18 mouse cellular contexts compared by ENCODE assay signal in the genomic region with DNA sequence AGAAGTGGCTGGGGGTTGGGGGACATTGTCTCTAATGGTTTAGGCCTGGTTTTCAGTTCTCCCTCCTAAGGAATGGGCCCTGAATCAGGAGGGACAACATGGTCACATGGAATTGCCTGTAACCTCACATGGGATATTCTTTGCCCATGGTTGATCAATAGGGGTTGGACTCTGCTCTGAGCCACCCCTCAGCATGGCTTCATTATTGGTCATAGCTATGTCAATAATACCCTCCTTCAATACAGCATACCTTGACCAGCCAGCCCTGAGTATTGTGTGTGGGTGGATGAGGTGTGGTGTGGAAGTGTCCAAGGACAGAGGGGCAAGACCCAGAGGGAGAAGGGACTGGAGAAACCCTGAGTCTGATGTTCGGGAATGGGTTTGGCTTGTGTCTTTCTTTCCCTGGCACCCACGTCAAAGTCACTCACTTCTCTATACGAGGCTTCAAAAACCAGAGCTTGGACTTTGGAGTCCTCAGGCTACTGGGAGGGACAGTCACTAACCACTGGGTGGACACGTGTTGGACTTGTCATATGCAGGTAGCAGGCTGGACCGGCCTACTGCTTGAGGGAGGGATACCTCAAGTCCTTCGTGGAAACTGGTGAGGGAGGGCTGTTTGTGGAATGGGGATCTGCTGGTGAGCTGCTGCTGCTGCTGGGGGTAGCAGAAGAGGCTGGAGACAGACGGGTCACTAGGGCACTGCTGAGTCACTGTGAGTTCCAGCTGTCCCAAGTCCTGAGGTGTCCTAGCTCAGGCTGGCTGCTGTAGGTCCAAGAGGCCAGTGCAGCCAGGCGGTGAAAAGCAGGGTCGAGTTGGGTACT. TPM values are rescaled to one million over a fixed set of nuclear protein-coding genes. Genes with fewer than 3 reads are reported as not detected.
DNase-seq lines count a peak whose midpoint lies in the region; ATAC-seq lines count a peak whose summit lies in the region.
"Had no signal": no experiment of that assay in that cellular context is flagged by ENCODE, and none has a peak within 500 bp of the region (broad histone marks: within the 10 kb centered on the region; RNA-seq: fewer than 3 reads in every experiment).

No protein-coding gene starts in this region.

- no peak overlapping the region for H3K9ac ChIP-seq in limb, embryonic 11.5 days (ENCODE audit: low read length)
- H3K9ac ChIP-seq in intestine, embryonic 16.5 days (ENCODE audit: low read depth, low read length), result no peak overlapping the region
- no peak overlapping the region for H3K9ac ChIP-seq in kidney, embryonic 14.5 days (ENCODE audit: low read depth, low read length)
- H3K9ac ChIP-seq in liver, embryonic 16.5 days (ENCODE audit: low read depth, low read length), result no peak overlapping the region
- H3K9ac ChIP-seq: embryonic facial prominence, embryonic 15.5 days; forebrain, postnatal 0 days; limb, embryonic 15.5 days had no signal

- WGBS in limb, embryonic 11.5 days, result 52% methylated on average over 9 of the region's 9 CpGs
- WGBS in limb, embryonic 10.5 days, result 62% methylated on average over 9 of the region's 9 CpGs
- 68% methylated on average over 9 of the region's 9 CpGs for WGBS in intestine, embryonic 16.5 days
- 59% methylated on average over 9 of the region's 9 CpGs for WGBS in kidney, embryonic 14.5 days
- WGBS in liver, embryonic 16.5 days (ENCODE audit: insufficient replicate concordance), result 39% methylated on average over 9 of the region's 9 CpGs

- H3K36me3 ChIP-seq in limb, embryonic 11.5 days (ENCODE audit: control insufficient read depth, insufficient read depth, low read length), result no peaks in the 10 kb centered on the region
- no peaks in the 10 kb centered on the region for H3K36me3 ChIP-seq in limb, embryonic 10.5 days
- H3K36me3 ChIP-seq in intestine, embryonic 16.5 days (ENCODE audit: control insufficient read depth, insufficient read depth, low read length), result no peaks in the 10 kb centered on the region
- no peaks in the 10 kb centered on the region for H3K36me3 ChIP-seq in kidney, embryonic 14.5 days (ENCODE audit: control insufficient read depth, insufficient read depth, low read length)
- no peaks in the 10 kb centered on the region for H3K36me3 ChIP-seq in liver, embryonic 16.5 days (ENCODE audit: control insufficient read depth, insufficient read depth)
- H3K36me3 ChIP-seq: embryonic facial prominence, embryonic 15.5 days; limb, embryonic 15.5 days; neural tube, embryonic 15.5 days had no signal

- 0 out of 2 replicates have a peak, but pooled peaks have one; percentile 15 for ATAC-seq in limb, embryonic 11.5 days (ENCODE audit: insufficient number of reproducible peaks, low FRiP score, low TSS enrichment, low read depth)
- ATAC-seq in intestine, embryonic 16.5 days, result peak; percentile 18
- peak; percentile 15; the same call in 1 of the 2 replicates for ATAC-seq in kidney, embryonic 14.5 days (ENCODE audit: low FRiP score, low TSS enrichment)
- ATAC-seq in liver, embryonic 16.5 days (ENCODE audit: low read depth), result peak; percentile 90
- ATAC-seq in erythroblast, adult 5-6 weeks (replicated peaks; ENCODE audit: low FRiP score, poor library complexity, severe bottlenecking), result no peak

- H3K9me3 ChIP-seq in limb, embryonic 11.5 days (ENCODE audit: control insufficient read depth, low read length), result no peaks in the 10 kb centered on the region
- H3K9me3 ChIP-seq in limb, embryonic 10.5 days (replicated peaks), result no peaks in the 10 kb centered on the region
- no peaks in the 10 kb centered on the region for H3K9me3 ChIP-seq in intestine, embryonic 16.5 days (ENCODE audit: control insufficient read depth, low read length)
- H3K9me3 ChIP-seq in kidney, embryonic 14.5 days (ENCODE audit: control insufficient read depth, low read length), result no peaks in the 10 kb centered on the region
- no peaks in the 10 kb centered on the region for H3K9me3 ChIP-seq in liver, embryonic 16.5 days (replicated peaks; ENCODE audit: control insufficient read depth, low read length)
- H3K9me3 ChIP-seq: embryonic facial prominence, embryonic 15.5 days; limb, embryonic 15.5 days; neural tube, embryonic 15.5 days had no signal

- H3K4me2 ChIP-seq in limb, embryonic 11.5 days (ENCODE audit: low read depth, severe bottlenecking), result no peak overlapping the region
- no peak overlapping the region for H3K4me2 ChIP-seq in intestine, embryonic 16.5 days (ENCODE audit: low read depth, low read length)
- no peak overlapping the region for H3K4me2 ChIP-seq in kidney, embryonic 14.5 days (replicated peaks; ENCODE audit: low read depth, low read length)
- no peak overlapping the region for H3K4me2 ChIP-seq in liver, embryonic 16.5 days (ENCODE audit: low read depth, low read length)

- H3K27me3 ChIP-seq in limb, embryonic 11.5 days (ENCODE audit: control insufficient read depth, insufficient read depth, low read length), result peaks cover 17% of the 10 kb centered on the region
- H3K27me3 ChIP-seq in limb, embryonic 10.5 days (ENCODE audit: low read depth, poor library complexity, severe bottlenecking), result peaks cover 52% of the 10 kb centered on the region
- H3K27me3 ChIP-seq in intestine, embryonic 16.5 days (replicated peaks; ENCODE audit: control insufficient read depth, insufficient read depth, low read length), result peaks cover 25% of the 10 kb centered on the region
- H3K27me3 ChIP-seq in kidney, embryonic 14.5 days (ENCODE audit: control insufficient read depth, insufficient read depth, low read length), result peaks cover 24% of the 10 kb centered on the region
- H3K27me3 ChIP-seq in liver, embryonic 16.5 days (ENCODE audit: control insufficient read depth, insufficient read depth, low read depth, low read length), result peaks cover 35% of the 10 kb centered on the region

- DNase-seq in limb, embryonic 11.5 days (ENCODE audit: low spot score), result no peak
- no peak for DNase-seq in limb, embryonic 10.5 days (ENCODE audit: low spot score)
- DNase-seq in spleen, postnatal 10 days (ENCODE audit: low spot score in 2 of 2), result no peak
- DNase-seq: cerebellum, adult 11 months; forebrain, postnatal 0 days; gastrocnemius, postnatal 10 days; lung, postnatal 36 days had no signal

- no peak overlapping the region for H3K27ac ChIP-seq in limb, embryonic 11.5 days (replicated peaks; ENCODE audit: low read depth, low read length)
- H3K27ac ChIP-seq in limb, embryonic 10.5 days, result no peak overlapping the region
- no peak overlapping the region for H3K27ac ChIP-seq in intestine, embryonic 16.5 days (ENCODE audit: low read length)
- H3K27ac ChIP-seq in kidney, embryonic 14.5 days (ENCODE audit: low read depth, low read length), result no peak overlapping the region
- H3K27ac ChIP-seq in liver, embryonic 16.5 days (ENCODE audit: low read length), result peak overlapping the region; percentile 77
- H3K27ac ChIP-seq: embryonic facial prominence, embryonic 15.5 days; limb, embryonic 15.5 days; neural tube, embryonic 15.5 days had no signal

- H3K4me3 ChIP-seq in limb, embryonic 11.5 days (ENCODE audit: low read depth, low read length), result no peak overlapping the region
- no peak overlapping the region for H3K4me3 ChIP-seq in limb, embryonic 10.5 days
- no peak overlapping the region for H3K4me3 ChIP-seq in intestine, embryonic 16.5 days (ENCODE audit: low read length)
- H3K4me3 ChIP-seq in kidney, embryonic 14.5 days (ENCODE audit: low read length), result no peak overlapping the region
- H3K4me3 ChIP-seq in liver, embryonic 16.5 days (ENCODE audit: low read depth, low read length), result no peak overlapping the region

- H3K4me1 ChIP-seq in limb, embryonic 11.5 days (ENCODE audit: control insufficient read depth, insufficient read depth, low read length), result 0 out of 2 replicates have a peak, but pooled peaks cover 3% of the 10 kb centered on the region
- peaks cover 33% of the 10 kb centered on the region for H3K4me1 ChIP-seq in limb, embryonic 10.5 days
- H3K4me1 ChIP-seq in intestine, embryonic 16.5 days (ENCODE audit: control insufficient read depth, insufficient read depth, low read length), result peaks cover 16% of the 10 kb centered on the region
- peaks cover 18% of the 10 kb centered on the region; the same call in 1 of the 2 replicates for H3K4me1 ChIP-seq in kidney, embryonic 14.5 days (ENCODE audit: control insufficient read depth, insufficient read depth, low read length)
- peaks cover 9% of the 10 kb centered on the region for H3K4me1 ChIP-seq in liver, embryonic 16.5 days (ENCODE audit: control insufficient read depth, low read depth, low read length)

RNA-seq across cellular contexts. Expression of gene Gnat1, which starts 4.7 kb away (rescaled TPM):
- 1.7 and 1.8 TPM in 2 replicates for polyA plus RNA-seq in limb, embryonic 11.5 days (2014; fragmentation: Nextera tagmentation; extraction: Ambion mirVana)
- polyA plus RNA-seq in limb, embryonic 10.5 days (2016; fragmentation: Nextera tagmentation; extraction: Ambion mirVana), result 2.6 and 3.3 TPM in 2 replicates
- polyA plus RNA-seq in intestine, embryonic 16.5 days (2015; fragmentation: Nextera tagmentation; extraction: Ambion mirVana), result 0.98 and 1.6 TPM in 2 replicates
- 4.7 and 5.3 TPM in 2 replicates for polyA plus RNA-seq in kidney, embryonic 14.5 days (2014; fragmentation: Nextera tagmentation; extraction: Ambion mirVana)
- 1.1 and 1.3 TPM in 2 replicates for polyA plus RNA-seq in liver, embryonic 16.5 days (2015; fragmentation: Nextera tagmentation; extraction: Ambion mirVana)
- not detected in 2 replicates for total RNA-seq in erythroblast, adult 5-6 weeks (2015; ENCODE audit: low replicate concordance)
- total RNA-seq in erythroblast, adult 5-6 weeks (2017; ENCODE audit: low replicate concordance), result not detected in 2 replicates
- total RNA-seq: common myeloid progenitor, adult 5-6 weeks; gastrocnemius, postnatal 10 days; hematopoietic stem cell, adult 5-6 weeks had no signal

RNA-seq across cellular contexts. Expression of gene Slc38a3, which starts 5.5 kb away (rescaled TPM):
- polyA plus RNA-seq in limb, embryonic 11.5 days (2014; fragmentation: Nextera tagmentation; extraction: Ambion mirVana), result 3.4 and 4.1 TPM in 2 replicates
- 3.9 and 4.3 TPM in 2 replicates for polyA plus RNA-seq in limb, embryonic 10.5 days (2016; fragmentation: Nextera tagmentation; extraction: Ambion mirVana)
- 10.1 TPM in 2 replicates for polyA plus RNA-seq in intestine, embryonic 16.5 days (2015; fragmentation: Nextera tagmentation; extraction: Ambion mirVana)
- 4.8 and 6.5 TPM in 2 replicates for polyA plus RNA-seq in kidney, embryonic 14.5 days (2014; fragmentation: Nextera tagmentation; extraction: Ambion mirVana)
- polyA plus RNA-seq in liver, embryonic 16.5 days (2015; fragmentation: Nextera tagmentation; extraction: Ambion mirVana), result 60.1 and 75.2 TPM in 2 replicates
- total RNA-seq in erythroblast, adult 5-6 weeks (2015; ENCODE audit: low replicate concordance), result not detected in 2 replicates
- not detected in 2 replicates for total RNA-seq in erythroblast, adult 5-6 weeks (2017; ENCODE audit: low replicate concordance)
- total RNA-seq: common myeloid progenitor, adult 5-6 weeks; hematopoietic stem cell, adult 5-6 weeks had no signal
- polyA plus RNA-seq: activated CD4-positive, CD25-positive, alpha-beta regulatory T cell, adult 4 months; CD4-positive, CD25-positive, alpha-beta regulatory T cell, adult 4 months had no signal

RNA-seq across cellular contexts. Expression of gene Sema3f, which starts 35.5 kb away (rescaled TPM):
- polyA plus RNA-seq in limb, embryonic 11.5 days (2014; fragmentation: Nextera tagmentation; extraction: Ambion mirVana), result 27.4 and 32.5 TPM in 2 replicates
- 31.7 and 33.6 TPM in 2 replicates for polyA plus RNA-seq in limb, embryonic 10.5 days (2016; fragmentation: Nextera tagmentation; extraction: Ambion mirVana)
- polyA plus RNA-seq in intestine, embryonic 16.5 days (2015; fragmentation: Nextera tagmentation; extraction: Ambion mirVana), result 5.7 and 8.3 TPM in 2 replicates
- 32.4 and 38.4 TPM in 2 replicates for polyA plus RNA-seq in kidney, embryonic 14.5 days (2014; fragmentation: Nextera tagmentation; extraction: Ambion mirVana)
- polyA plus RNA-seq in liver, embryonic 16.5 days (2015; fragmentation: Nextera tagmentation; extraction: Ambion mirVana), result 0.41 and 0.86 TPM in 2 replicates
- total RNA-seq in erythroblast, adult 5-6 weeks (2015; ENCODE audit: low replicate concordance), result not detected in 2 replicates
- not detected in 2 replicates for total RNA-seq in erythroblast, adult 5-6 weeks (2017; ENCODE audit: low replicate concordance)
- polyA plus RNA-seq: activated CD4-positive, CD25-positive, alpha-beta regulatory T cell, adult 4 months; CD4-positive, CD25-positive, alpha-beta regulatory T cell, adult 4 months had no signal

RNA-seq across cellular contexts. Expression of gene Gnai2, which starts 39.7 kb away (rescaled TPM):
- polyA plus RNA-seq in limb, embryonic 11.5 days (2014; fragmentation: Nextera tagmentation; extraction: Ambion mirVana), result 336 and 358 TPM in 2 replicates
- 355 and 403 TPM in 2 replicates for polyA plus RNA-seq in limb, embryonic 10.5 days (2016; fragmentation: Nextera tagmentation; extraction: Ambion mirVana)
- 301 and 311 TPM in 2 replicates for polyA plus RNA-seq in intestine, embryonic 16.5 days (2015; fragmentation: Nextera tagmentation; extraction: Ambion mirVana)
- 386 and 445 TPM in 2 replicates for polyA plus RNA-seq in kidney, embryonic 14.5 days (2014; fragmentation: Nextera tagmentation; extraction: Ambion mirVana)
- 144 and 153 TPM in 2 replicates for polyA plus RNA-seq in liver, embryonic 16.5 days (2015; fragmentation: Nextera tagmentation; extraction: Ambion mirVana)
- total RNA-seq in erythroblast, adult 5-6 weeks (2015; ENCODE audit: low replicate concordance), result 183 and 189 TPM in 2 replicates
- total RNA-seq in erythroblast, adult 5-6 weeks (2017; ENCODE audit: low replicate concordance), result 162 and 183 TPM in 2 replicates
